Mouse (Mus musculus): ENCODE data around the gene Med1.
A peak's percentile ranks its signal among the peaks of the same experiment; 100 is the strongest.

The Med1 gene

DNA sequence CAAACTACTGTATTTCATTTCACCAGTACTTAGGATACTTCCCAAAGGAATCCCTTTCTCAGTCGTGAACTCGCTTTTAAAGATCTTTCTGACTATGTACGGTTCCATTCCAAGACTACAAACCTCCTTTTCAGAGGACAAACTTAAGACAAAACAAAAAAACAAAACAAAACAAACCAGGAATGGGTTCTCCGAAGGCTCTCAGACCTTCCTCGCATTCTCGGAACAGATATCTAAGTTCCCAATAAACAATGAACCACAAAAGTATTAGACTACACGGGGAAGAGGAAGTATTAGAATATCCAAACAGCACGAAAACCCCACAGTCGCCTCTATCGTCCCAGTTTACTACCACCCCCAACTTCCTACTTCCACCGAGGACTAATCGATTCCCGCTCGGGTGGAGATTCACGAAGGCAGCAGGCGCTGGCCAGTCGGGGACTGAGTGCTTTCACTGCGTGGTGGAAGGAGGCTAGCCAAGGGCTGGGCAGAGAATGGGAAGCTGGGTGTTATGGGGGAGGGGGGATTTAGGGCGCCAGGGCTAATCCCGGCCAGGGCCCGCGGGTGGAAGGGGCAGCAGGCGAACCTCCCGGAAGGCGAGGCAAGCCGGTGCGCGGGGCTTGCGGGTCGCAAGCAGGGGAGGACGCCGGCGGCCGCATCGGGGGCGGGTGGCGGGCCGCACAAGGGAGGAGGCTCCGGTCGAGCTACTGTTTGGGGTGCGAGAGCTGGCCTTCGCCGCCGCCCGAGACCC is 44.4 kb downstream of the Med1 start:
- DNase-seq, result peak; percentile 53 to 54

DNA sequence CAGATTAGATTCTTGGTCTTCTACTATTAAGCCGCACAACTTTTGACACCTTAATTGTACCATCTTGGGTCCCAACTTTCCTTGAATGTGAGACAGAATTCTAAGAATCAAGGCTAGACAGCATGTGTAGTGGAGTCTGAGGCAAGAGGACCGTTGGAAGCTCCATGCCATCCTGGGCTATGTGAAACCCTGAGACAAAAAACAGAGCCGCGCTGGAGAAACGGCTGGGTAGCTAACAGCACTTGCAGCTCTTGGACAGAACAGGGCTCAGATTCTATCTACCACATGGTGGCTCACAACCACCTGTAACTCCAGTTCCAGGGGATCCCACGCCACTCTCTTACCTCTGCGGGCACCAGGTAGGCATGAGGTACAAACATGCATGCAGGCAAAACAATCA is 47.2 kb downstream of the Med1 start:
- DNase-seq, result no peak

DNA sequence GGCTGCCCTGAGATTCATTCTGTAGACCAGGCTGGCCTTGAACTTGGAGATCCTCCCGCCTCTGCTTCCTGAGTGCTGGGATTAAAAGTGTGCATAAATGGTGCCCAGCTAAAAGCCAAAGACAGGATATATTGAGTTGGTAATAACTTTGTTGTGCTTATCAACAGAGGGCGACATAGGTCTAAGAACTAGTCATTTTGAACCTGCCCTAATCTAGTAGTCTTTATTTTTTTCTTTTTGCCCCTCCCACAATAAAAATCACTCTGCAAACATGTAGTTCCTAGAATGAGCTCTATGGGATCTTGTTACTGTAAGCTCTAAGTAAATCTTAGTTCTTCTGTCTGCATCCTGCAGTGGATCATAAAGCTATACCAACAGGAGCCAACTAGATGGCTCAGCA is 50.5 kb downstream of the Med1 start:
- DNase-seq, result no peak

DNA sequence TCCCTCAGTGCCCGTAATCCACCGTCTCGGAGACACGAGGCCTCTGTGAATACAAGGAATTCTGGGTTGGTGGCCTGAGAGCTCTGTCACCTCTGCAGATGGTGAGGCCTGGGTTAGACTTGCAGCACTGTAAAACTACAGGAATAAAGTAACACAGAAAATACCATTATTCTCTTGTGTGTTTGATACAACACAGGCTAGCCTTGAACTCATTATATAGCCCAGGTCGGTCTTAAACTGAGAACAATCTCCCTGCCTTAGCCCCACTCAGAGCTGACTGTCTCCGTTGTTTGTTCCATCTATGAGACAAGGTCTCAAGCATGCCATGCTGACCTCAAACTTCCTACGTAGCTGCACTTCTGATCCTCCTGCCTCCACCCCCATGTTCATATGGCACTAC is 54.2 kb downstream of the Med1 start:
- DNase-seq, result no peak

DNA sequence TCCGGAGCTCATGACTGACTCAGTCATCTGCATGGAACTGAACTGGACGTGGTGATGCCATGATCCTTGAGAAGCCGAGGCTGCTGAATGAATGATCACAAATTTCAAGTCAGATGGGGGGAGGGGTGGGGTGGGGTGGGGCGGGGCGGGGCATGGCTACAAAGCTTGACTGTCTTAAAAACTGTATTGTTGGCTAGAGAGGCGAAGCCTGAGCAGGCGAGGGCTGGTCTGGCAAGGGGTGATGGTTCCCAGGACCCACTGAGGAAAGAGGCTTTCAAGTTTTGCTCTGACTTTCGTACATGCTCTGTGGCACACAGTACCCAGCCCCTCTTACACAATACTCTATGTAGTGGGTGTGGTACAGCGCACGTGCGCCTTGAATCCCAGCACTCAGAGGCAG is 55.3 kb downstream of the Med1 start:
- no peak for DNase-seq

DNA sequence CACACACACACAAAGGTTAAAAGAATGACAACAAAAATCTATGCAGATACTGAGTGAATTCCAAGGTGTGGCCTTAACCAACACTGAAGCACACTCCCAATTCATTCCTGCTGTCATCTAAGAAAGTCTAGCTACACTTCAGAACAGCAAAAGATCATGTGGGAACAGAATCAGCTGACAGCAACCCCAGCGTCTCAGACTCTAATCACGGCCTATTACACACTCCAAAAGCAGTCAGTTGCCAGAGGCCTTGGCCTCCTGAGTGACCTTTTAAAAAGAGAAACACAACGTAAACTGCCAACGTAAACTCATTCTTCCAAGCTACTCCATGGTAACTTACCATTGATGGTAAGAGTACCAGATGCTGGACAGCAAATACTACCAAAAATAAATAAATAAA is 58.1 kb downstream of the Med1 start:
- peak in 1 of 2 experiments; percentile 6 for DNase-seq

DNA sequence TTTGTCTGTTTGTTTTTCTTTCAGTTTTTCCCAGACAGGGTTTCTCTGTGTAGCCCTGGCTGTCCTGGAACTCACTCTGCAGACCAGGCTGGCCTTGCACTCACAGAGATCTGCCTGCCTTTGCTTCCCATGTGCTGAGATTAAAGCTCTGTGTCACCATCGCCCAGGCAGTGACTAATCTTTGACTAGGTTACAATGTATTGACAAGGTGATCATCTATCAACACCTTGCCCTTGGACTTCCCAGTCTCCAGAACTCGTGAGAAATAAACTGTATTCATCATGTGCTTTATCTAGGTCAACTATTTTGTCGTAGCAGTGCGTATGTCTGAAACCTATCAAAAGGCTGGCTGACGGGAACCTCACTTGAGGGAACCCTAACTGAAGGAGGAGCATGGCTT is 69.7 kb downstream of the Med1 start:
- no peak for DNase-seq

DNA sequence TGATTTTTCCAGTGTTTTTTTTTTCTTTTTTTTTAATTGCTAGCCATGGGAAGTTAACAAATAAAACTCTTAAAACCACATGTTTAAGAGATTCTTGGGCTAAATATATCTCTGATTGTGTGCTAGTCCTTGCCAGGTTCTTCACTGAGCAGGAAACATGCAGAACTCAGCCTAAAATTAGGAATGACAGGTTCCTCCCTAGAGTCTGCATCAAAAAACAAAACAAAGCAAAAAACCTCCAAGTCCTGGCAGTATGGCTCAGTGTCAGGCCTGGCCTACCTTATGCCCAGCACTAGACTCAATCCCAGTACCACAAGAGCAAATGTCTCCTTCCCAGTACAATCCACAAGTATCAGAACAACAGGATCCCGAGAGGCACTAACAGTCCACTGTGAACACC is 78.7 kb downstream of the Med1 start:
- no peak for DNase-seq

DNA sequence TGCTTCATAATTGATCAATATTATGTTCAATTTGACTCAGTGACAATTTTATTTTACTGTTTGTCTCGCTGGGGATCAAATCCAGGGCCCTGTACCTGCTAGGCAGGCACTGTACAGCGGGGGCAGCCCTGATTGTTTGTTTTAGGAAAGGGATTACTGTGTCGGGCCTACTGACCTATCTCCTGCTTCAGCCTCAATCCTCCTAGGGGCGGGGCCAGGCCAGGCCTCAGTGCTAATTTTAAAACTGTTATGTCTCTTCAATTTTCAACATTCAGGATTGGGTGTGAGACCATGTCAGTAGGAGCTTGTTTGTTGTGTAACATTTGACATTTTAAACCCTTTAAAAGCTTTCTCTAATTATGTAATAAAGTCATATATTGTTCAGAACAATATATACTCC is 79.6 kb downstream of the Med1 start:
- no peak for DNase-seq

DNA sequence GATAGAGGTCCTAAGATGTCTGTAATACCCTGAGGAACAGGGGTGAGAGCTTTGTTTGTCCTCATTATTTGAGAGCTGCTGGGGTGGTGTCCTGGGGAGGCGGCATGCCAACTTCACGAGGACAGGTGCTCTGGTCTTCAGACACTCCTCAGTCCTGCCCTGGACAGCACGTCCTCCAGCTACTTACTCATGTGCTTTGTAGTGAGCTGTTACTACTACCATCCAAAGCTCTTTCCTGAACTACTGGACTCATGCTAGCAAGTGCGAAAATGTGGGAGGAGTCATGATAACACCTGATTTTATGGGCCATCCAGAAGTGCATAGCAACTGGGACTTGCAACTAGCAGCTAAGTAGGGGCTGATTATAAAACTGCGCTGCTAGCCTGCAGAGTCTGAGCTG is 83.4 kb downstream of the Med1 start:
- DNase-seq, result no peak
